Mouse (Mus musculus): Measurements from ENCODE around the gene Hist2h3c1. TPM values are rescaled to one million over a fixed set of nuclear protein-coding genes. Genes with fewer than 3 reads are reported as not detected.
"Not testable (repeated sequence)": the region's sequence is repeated elsewhere in the genome, so short reads cannot be mapped to it uniquely, and the experiment has no call there.

Gene Hist2h3c1
- polyA plus RNA-seq, 1 experiment from 2014 or later = 0.60 TPM

DNA sequence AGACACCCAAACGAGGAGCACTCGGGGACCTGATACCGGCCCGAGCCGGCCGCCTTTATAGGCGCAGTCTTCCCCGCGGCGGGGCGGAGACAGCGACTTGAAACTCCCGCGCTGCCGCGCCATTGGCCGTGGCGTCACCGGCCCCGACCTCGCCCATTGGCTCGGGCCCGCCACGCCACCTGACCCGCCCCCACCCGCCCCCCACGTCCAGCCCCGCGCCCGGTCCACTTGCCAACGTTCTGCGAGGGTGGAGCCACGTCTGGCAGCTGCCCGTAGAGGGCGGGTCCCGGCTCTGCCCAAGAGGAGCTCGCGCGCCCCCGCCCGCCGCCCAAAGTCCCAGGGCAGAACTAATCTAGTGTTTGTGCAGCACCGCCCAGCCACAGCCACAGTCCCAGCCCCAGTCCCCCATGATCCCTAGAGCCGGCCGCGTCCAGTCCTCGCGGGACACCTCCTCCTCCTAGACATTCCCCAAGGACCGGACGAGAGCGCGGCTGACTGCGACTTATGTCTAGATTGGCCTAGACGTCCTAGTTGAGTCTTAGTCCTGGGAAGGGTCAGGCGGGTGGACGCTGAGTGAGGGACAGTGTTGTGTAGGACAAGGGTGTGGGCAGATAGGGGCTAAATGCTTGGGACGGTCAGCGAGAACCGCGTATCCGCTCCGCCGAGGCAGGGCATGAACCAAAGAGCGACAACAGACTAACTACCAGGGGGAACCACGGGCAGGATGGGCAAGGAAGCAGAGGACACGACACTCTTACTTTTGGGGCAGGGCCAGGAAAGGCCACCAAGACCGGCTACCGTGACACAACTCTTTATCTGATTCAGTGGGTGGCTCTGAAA is 7.3 kb upstream of the Hist2h3c1 start, which contains the start of gene Hist2h3c2:
Hist2h3c2 (minus strand) TSS at position 174 of the 840 bp plus-strand sequence.
- not testable (repeated sequence) for DNase-seq (ENCODE audit: low spot score); H3K36me3 ChIP-seq; H3K9me3 ChIP-seq; H3K27me3 ChIP-seq (ENCODE audit: insufficient read depth, poor library complexity, severe bottlenecking)
- H3K27ac ChIP-seq = peak within 1 kb of the TSS; percentile 84
- H3K4me1 ChIP-seq = peaks cover 21% of the 10 kb centered on the region
- WGBS = under 1% methylated on average over 11 of the region's 68 CpGs
- H3K4me3 ChIP-seq = peak within 1 kb of the TSS; percentile 64

GRCm38 (mm10) chr3:96239949-96240798 is 6.3 kb upstream of the Hist2h3c1 start, which contains the start of gene Hist2h2aa2:
Hist2h2aa2 (minus strand) TSS chr3:96240276.
- H3K27ac ChIP-seq = peak within 1 kb of the TSS; percentile 82
- not testable (repeated sequence) for H3K36me3 ChIP-seq; H3K27me3 ChIP-seq (ENCODE audit: insufficient read depth, poor library complexity, severe bottlenecking); H3K9me3 ChIP-seq
- peak; percentile 88 for DNase-seq (ENCODE audit: low spot score)
- WGBS = 4% methylated on average over 31 of the region's 85 CpGs
- H3K4me1 ChIP-seq = peaks cover 27% of the 10 kb centered on the region
- H3K4me3 ChIP-seq = peak within 1 kb of the TSS; percentile 41

- no peak for DNase-seq (ENCODE audit: low spot score)
- WGBS = 83% methylated on average over 9 of the region's 9 CpGs
- no peaks in the 10 kb centered on the region for H3K27me3 ChIP-seq (ENCODE audit: insufficient read depth, poor library complexity, severe bottlenecking)
- H3K36me3 ChIP-seq = no peaks in the 10 kb centered on the region
- H3K4me3 ChIP-seq = peak overlapping the region; percentile 31
- H3K4me1 ChIP-seq = peaks cover 27% of the 10 kb centered on the region
- peak overlapping the region; percentile 82 for H3K27ac ChIP-seq
- H3K9me3 ChIP-seq = no peaks in the 10 kb centered on the region
These were observed 5.7 kb upstream of the Hist2h3c1 start for GRCm38 (mm10) chr3:96240799-96241197.

DNA sequence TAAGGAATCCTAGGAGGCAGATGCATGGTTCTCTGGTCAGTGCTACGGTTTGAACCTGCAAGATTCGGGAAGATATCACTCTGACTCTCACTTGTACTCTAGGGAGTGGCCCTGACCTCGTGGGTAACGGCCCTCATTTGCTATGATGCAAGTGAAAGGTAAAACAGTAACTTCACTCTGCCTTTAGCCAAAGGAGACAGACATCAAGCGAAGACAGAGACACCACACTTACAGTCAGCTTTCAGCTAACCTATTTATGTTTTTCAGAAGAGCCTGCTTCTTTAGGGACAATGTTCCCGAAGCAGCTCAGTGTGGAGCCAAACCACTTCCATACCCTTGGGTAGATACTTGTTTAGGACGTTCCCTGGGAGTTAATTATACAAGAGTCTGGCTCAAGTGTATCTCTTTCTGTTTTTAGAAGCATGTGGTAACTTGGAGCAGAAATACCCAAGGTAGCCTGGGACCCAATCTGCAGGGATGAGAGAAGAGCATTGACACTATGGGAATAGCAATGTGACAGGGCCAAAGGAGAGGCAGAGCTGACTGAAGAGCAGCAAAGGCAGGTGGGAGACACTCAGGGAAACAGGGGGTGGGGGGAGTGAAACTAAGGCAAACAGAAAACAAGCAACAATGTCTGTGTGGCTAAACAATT is 2.4 kb upstream of the Hist2h3c1 start:
- H3K4me1 ChIP-seq = peaks cover 35% of the 10 kb centered on the region
- H3K27me3 ChIP-seq (ENCODE audit: insufficient read depth, poor library complexity, severe bottlenecking) = no peaks in the 10 kb centered on the region
- no peaks in the 10 kb centered on the region for H3K36me3 ChIP-seq
- H3K27ac ChIP-seq = peak overlapping the region; percentile 95
- no peak for DNase-seq (ENCODE audit: low spot score)
- peak overlapping the region; percentile 59 for H3K4me3 ChIP-seq
- 73% methylated on average over 7 of the region's 7 CpGs for WGBS
- H3K9me3 ChIP-seq = no peaks in the 10 kb centered on the region

DNA sequence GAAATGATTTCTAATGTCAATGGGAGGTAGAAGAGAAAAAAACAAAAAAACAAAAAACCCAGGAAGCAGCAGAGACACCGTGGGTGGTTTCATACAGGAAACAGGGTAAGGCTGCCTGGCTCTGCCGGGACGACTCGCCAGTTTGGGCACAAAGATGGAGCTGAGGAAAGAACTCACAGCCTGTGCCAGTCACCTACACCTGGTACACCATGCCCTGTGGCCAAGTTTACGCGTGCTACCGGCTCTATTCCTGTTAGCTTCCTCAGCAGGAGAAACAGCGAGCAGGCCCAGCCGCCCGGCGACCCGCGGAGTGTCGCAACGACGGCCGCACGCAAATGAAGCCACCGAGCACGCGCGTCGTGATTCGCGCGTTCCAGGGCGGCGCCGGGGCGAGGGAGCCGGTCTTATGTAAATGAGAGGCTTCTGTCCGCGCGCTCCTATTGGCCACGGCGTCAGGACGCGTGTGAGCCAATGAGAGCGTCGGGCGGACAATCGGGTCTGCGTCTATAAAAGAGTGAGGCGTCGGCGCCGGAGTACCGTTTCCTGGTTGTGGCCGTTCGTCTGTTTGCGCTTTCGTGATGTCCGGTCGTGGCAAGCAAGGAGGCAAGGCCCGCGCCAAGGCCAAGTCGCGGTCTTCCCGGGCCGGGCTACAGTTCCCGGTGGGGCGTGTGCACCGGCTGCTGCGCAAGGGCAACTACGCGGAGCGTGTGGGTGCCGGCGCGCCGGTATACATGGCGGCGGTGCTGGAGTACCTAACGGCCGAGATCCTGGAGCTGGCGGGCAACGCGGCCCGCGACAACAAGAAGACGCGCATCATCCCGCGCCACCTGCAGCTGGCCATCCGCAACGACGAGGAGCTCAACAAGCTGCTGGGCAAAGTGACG is 1.2 kb upstream of the Hist2h3c1 start, which contains the start of gene Hist2h2aa1:
Hist2h2aa1 (plus strand) TSS at position 495 of the 884 bp plus-strand sequence.
- not testable (repeated sequence) for H3K9me3 ChIP-seq; H3K36me3 ChIP-seq; H3K27me3 ChIP-seq (ENCODE audit: insufficient read depth, poor library complexity, severe bottlenecking)
- peak; percentile 93 for DNase-seq (ENCODE audit: low spot score)
- H3K27ac ChIP-seq = peak within 1 kb of the TSS; percentile 95
- H3K4me3 ChIP-seq = peak within 1 kb of the TSS; percentile 59
- H3K4me1 ChIP-seq = peaks cover 37% of the 10 kb centered on the region
- whole genome bisulfite sequencing = under 1% methylated on average over 43 of the region's 88 CpGs

DNA sequence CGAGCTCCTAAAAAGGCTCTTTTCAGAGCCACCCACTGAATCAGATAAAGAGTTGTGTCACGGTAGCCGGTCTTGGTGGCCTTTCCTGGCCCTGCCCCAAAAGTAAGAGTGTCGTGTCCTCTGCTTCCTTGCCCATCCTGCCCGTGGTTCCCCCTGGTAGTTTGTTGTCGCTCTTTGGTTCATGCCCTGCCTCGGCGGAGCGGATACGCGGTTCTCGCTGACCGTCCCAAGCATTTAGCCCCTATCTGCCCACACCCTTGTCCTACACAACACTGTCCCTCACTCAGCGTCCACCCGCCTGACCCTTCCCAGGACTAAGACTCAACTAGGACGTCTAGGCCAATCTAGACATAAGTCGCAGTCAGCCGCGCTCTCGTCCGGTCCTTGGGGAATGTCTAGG is 467 bp upstream of the Hist2h3c1 start:
- H3K27me3 ChIP-seq (ENCODE audit: insufficient read depth, poor library complexity, severe bottlenecking); H3K9me3 ChIP-seq; DNase-seq (ENCODE audit: low spot score); H3K36me3 ChIP-seq: not testable (repeated sequence)
- under 1% methylated on average over 10 of the region's 21 CpGs for WGBS
- peak overlapping the region; percentile 35; the same call in 1 of the 2 replicates for H3K4me3 ChIP-seq
- peak overlapping the region; percentile 72; the same call in 1 of the 2 replicates for H3K27ac ChIP-seq
- H3K4me1 ChIP-seq = peaks cover 39% of the 10 kb centered on the region

- 5% methylated on average over 11 of the region's 11 CpGs for WGBS
- no peaks in the 10 kb centered on the region for H3K27me3 ChIP-seq (ENCODE audit: insufficient read depth, poor library complexity, severe bottlenecking)
- peak overlapping the region; percentile 59 for H3K4me3 ChIP-seq
- no peak for DNase-seq (ENCODE audit: low spot score)
- H3K36me3 ChIP-seq = no peaks in the 10 kb centered on the region
- H3K9me3 ChIP-seq = no peaks in the 10 kb centered on the region
- H3K4me1 ChIP-seq = peaks cover 39% of the 10 kb centered on the region
- H3K27ac ChIP-seq = peak overlapping the region; percentile 87
These were observed 1.1 kb downstream of the Hist2h3c1 start for GRCm38 (mm10) chr3:96247356-96248140.

GRCm38 (mm10) chr3:96248141-96249033 is 1.9 kb downstream of the Hist2h3c1 start:
- Histone ChIP-seq H3K27ac (peak overlapping the region; percentile 87), H3K27me3 (ENCODE audit: insufficient read depth, poor library complexity, severe bottlenecking) (no peaks in the 10 kb centered on the region), H3K9me3 (no peaks in the 10 kb centered on the region), H3K4me1 (peaks cover 39% of the 10 kb centered on the region), H3K36me3 (no peaks in the 10 kb centered on the region), H3K4me3 (peak overlapping the region; percentile 59)
- DNase-seq (ENCODE audit: low spot score) = no peak
- WGBS = 40% methylated on average over 6 of the region's 6 CpGs

DNA sequence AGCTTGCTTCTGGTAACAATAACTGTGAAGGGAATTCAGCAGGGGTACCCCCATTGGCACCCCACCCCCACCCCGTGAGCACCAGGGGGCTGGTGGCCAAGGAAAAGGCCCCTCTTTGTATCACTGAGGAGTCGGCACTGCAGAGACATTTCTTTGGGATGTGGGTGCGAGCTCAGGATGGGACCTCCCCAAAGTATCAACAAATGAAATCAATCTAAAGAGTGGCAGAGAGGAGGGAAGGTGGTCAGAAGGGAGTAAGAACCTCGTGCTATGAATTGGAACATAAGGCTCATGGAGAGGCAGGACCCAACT is 2.5 kb downstream of the Hist2h3c1 start:
- WGBS = 45% methylated on average over 4 of the region's 4 CpGs
- no peak for DNase-seq (ENCODE audit: low spot score)
- no peaks in the 10 kb centered on the region for H3K36me3 ChIP-seq
- peaks cover 34% of the 10 kb centered on the region for H3K4me1 ChIP-seq
- H3K4me3 ChIP-seq = peak overlapping the region; percentile 59; the same call in 1 of the 2 replicates
- H3K27me3 ChIP-seq (ENCODE audit: insufficient read depth, poor library complexity, severe bottlenecking) = no peaks in the 10 kb centered on the region
- no peaks in the 10 kb centered on the region for H3K9me3 ChIP-seq
- H3K27ac ChIP-seq = peak overlapping the region; percentile 64

DNA sequence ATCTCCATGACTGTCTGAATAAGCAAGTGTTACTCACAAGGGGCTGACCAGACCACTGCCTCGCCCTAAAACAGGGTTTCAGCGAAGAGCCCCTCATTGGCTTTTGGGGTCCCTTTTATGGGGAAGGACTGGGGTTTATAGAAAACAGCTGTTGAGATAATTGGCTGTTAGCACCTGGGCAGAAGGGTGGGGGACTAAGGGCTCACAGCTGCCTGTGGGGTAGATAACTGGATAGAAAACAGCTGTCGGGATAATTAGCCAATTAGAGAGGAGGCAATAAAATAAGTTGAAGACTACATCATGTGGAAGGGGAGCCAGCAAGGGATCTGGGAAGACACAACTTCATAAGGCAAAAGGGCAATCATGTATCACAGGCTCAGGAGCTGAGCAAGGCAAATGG is 4.4 kb downstream of the Hist2h3c1 start:
- Histone ChIP-seq H3K27me3 (ENCODE audit: insufficient read depth, poor library complexity, severe bottlenecking) (no peaks in the 10 kb centered on the region), H3K27ac (no peak overlapping the region), H3K4me3 (no peak overlapping the region), H3K4me1 (peaks cover 34% of the 10 kb centered on the region), H3K9me3 (no peaks in the 10 kb centered on the region), H3K36me3 (no peaks in the 10 kb centered on the region)
- no peak for DNase-seq (ENCODE audit: low spot score)
- 71% methylated on average over 3 of the region's 3 CpGs for WGBS

- no peak for DNase-seq (ENCODE audit: low spot score)
- WGBS = 87% methylated on average over 3 of the region's 3 CpGs
- Histone ChIP-seq H3K4me1 (peaks cover 40% of the 10 kb centered on the region), H3K27me3 (ENCODE audit: insufficient read depth, poor library complexity, severe bottlenecking) (no peaks in the 10 kb centered on the region), H3K36me3 (no peaks in the 10 kb centered on the region), H3K27ac (no peak overlapping the region), H3K9me3 (no peaks in the 10 kb centered on the region), H3K4me3 (no peak overlapping the region)
These were observed 5.3 kb downstream of the Hist2h3c1 start for GRCm38 (mm10) chr3:96251787-96252186.
